In the genomic region with DNA sequence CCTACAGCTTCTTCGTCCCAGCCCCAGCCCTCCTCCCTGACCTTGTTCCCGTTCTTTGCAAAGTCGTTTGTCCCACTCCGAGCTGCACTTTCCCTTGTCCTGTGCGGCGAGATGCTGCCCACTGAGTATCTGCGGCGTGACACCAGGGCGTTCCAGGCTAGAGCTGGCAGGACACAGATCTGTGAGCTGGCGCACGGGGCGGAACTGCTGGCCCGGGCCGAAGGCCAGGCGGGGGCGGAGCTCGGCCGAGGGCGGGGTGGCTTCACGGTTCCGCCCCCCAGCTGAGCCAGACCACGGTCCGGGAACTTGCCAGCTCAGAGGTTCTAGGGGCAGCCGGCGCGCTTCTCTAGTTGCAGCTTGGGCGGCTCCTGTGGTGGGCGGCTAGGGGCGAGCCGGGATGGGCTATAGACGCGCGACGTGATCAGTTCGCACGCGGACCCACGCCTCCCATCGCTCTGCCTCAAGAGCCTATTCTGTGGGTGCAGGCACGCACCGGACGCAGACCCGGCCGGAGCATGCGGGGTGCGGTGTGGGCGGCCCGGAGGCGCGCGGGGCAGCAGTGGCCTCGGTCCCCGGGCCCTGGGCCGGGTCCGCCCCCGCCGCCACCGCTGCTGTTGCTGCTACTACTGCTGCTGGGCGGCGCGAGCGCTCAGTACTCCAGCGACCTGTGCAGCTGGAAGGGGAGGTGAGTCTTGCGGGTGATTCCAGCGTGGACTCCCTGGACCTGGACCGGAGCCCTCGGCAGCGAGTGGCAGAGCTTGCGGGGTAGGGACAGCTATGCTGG, we compare ENCODE assay signal across 8 mouse cellular contexts. TPM values are rescaled to one million over a fixed set of nuclear protein-coding genes. Genes with fewer than 3 reads are reported as not detected.
A peak's percentile ranks its signal among the peaks of the same experiment; 100 is the strongest.
DNase-seq lines count a peak whose midpoint lies in the region; ATAC-seq and TF ChIP-seq lines count a peak whose summit lies in the region.

No protein-coding gene starts in this region.

- H3K4me2 ChIP-seq in hindbrain, postnatal 0 days (ENCODE audit: low read depth, low read length) = peak overlapping the region; percentile 98

- 0 out of 2 replicates have a peak overlapping the region, but pooled peaks have one; percentile 13 for H3K27ac ChIP-seq in cortical plate, adult 2 months (ENCODE audit: insufficient read depth, low read length)
- peak overlapping the region; percentile 72 for H3K27ac ChIP-seq in hindbrain, postnatal 0 days

- peak overlapping the region; percentile 64 for H3K4me3 ChIP-seq in cortical plate, adult 2 months (ENCODE audit: insufficient read depth, low read length)
- peak overlapping the region; percentile 82 for H3K4me3 ChIP-seq in hindbrain, postnatal 0 days (ENCODE audit: low read length)

- no peaks in the 10 kb centered on the region for H3K36me3 ChIP-seq in hindbrain, postnatal 0 days (ENCODE audit: insufficient read depth, low read length)

- no peaks in the 10 kb centered on the region for H3K9me3 ChIP-seq in hindbrain, postnatal 0 days (ENCODE audit: low read length)

- under 1% methylated on average over 67 of the region's 69 CpGs for WGBS in hindbrain, postnatal 0 days

- peak; percentile 30; the same call in 1 of the 2 replicates for TF ChIP-seq POLR2A in cortical plate, adult 2 months (IDR thresholded peaks at IDR 0.05; ENCODE audit: extremely low read depth, insufficient read depth, low read length)

- ATAC-seq in activated CD4-positive, CD25-positive, alpha-beta regulatory T cell, adult 4 months = peak; percentile 11
- peak; percentile 94 for ATAC-seq in hindbrain, postnatal 0 days
- ATAC-seq in megakaryocyte, adult 5-6 weeks (ENCODE audit: poor library complexity, severe bottlenecking) = peak; percentile 77

- H3K9ac ChIP-seq in hindbrain, postnatal 0 days (replicated peaks; ENCODE audit: low read length) = peak overlapping the region; percentile 62

- H3K27me3 ChIP-seq in hindbrain, postnatal 0 days (ENCODE audit: insufficient read depth, low read length) = no peaks in the 10 kb centered on the region

- peaks cover 1% of the 10 kb centered on the region; the same call in 1 of the 2 replicates for H3K4me1 ChIP-seq in cortical plate, adult 2 months (ENCODE audit: control insufficient read depth, insufficient read depth, low read length)
- peaks cover 9% of the 10 kb centered on the region; the same call in 1 of the 2 replicates for H3K4me1 ChIP-seq in hindbrain, postnatal 0 days (ENCODE audit: insufficient read depth, low read length)

- no peak for TF ChIP-seq CTCF in cortical plate, adult 2 months (IDR thresholded peaks at IDR 0.05; ENCODE audit: extremely low read depth, insufficient read depth, low read length)
- no peak for TF ChIP-seq CTCF in hindbrain, postnatal 0 days (IDR thresholded peaks at IDR 0.05; ENCODE audit: low read depth)

- DNase-seq in gastrocnemius, adult 8-10 months (ENCODE audit: low spot score in 2 of 2) = peak; percentile 91 to 92
- peak; percentile 86 for DNase-seq in hindbrain, postnatal 0 days (ENCODE audit: low spot score)
- peak; percentile 65 to 67 for DNase-seq in left cerebral cortex, adult 8-10 months (ENCODE audit: low spot score in 2 of 2)
- peak; percentile 84 for DNase-seq in right cerebral cortex, adult 18-20 months
- DNase-seq in urinary bladder, postnatal 36 days (ENCODE audit: low spot score in 2 of 2) = peak; percentile 95

RNA-seq across cellular contexts. Expression of gene Metrnl, which starts 1.0 kb away (rescaled TPM):
- polyA plus RNA-seq in activated CD4-positive, CD25-positive, alpha-beta regulatory T cell, adult 4 months (2017; shearing (Covaris generic)) = 1 to 10 TPM in 1 of 2 experiments, under 1 TPM in 1; 0.60 to 1.1 TPM
- 11.8 and 13.2 TPM in 2 replicates for polyA plus RNA-seq in cortical plate, adult 2 months (2012; rRNA removed)
- 1 to 10 TPM; 5.1 to 7.8 (median 5.6) TPM for total RNA-seq in gastrocnemius, adult 8-10 months (2022)
- total RNA-seq in hindbrain, postnatal 0 days (2014; rRNA removed) = 24.4 and 33.2 TPM in 2 replicates
- 17.0 and 19.5 TPM in 2 replicates for polyA plus RNA-seq in hindbrain, postnatal 0 days (2015; fragmentation: Nextera tagmentation; extraction: Ambion mirVana)
- 10 to 100 TPM; 11.9 to 13.1 (median 12.9) TPM for total RNA-seq in left cerebral cortex, adult 8-10 months (2022)
- total RNA-seq in megakaryocyte, adult 5-6 weeks (2015) = 32.9 and 40.5 TPM in 2 replicates
- total RNA-seq in megakaryocyte, adult 5-6 weeks (2017) = 16.4 and 20.6 TPM in 2 replicates

RNA-seq across cellular contexts. Expression of gene B3gntl1, which starts 29.4 kb away (rescaled TPM):
- polyA plus RNA-seq in activated CD4-positive, CD25-positive, alpha-beta regulatory T cell, adult 4 months (2017; shearing (Covaris generic)) = 10 to 100 TPM in 1 of 2 experiments, 1 to 10 TPM in 1; 8.4 to 11.3 TPM
- polyA plus RNA-seq in cortical plate, adult 2 months (2012; rRNA removed) = 7.5 and 7.6 TPM in 2 replicates
- total RNA-seq in gastrocnemius, adult 8-10 months (2022) = 1 to 10 TPM; 2.3 to 2.8 (median 2.5) TPM
- total RNA-seq in hindbrain, postnatal 0 days (2014; rRNA removed) = 9.6 and 11.0 TPM in 2 replicates
- 6.0 and 6.2 TPM in 2 replicates for polyA plus RNA-seq in hindbrain, postnatal 0 days (2015; fragmentation: Nextera tagmentation; extraction: Ambion mirVana)
- 1 to 10 TPM; 6.5 to 8.0 (median 7.0) TPM for total RNA-seq in left cerebral cortex, adult 8-10 months (2022)
- 3.6 and 5.8 TPM in 2 replicates for total RNA-seq in megakaryocyte, adult 5-6 weeks (2015)
- 5.2 and 7.8 TPM in 2 replicates for total RNA-seq in megakaryocyte, adult 5-6 weeks (2017)

Comparison
In these comparisons a context has a peak if more than half of its experiments do, and no peak if none do; other contexts are left out.
1. Peak in every context shown above with its lines: DNase-seq, ATAC-seq, H3K4me3 ChIP-seq and H3K27ac ChIP-seq.
2. ATAC-seq: peak in every context shown above with its lines; median percentile 94 in hindbrain, postnatal 0 days; 77 in megakaryocyte, adult 5-6 weeks; 11 in activated CD4-positive, CD25-positive, alpha-beta regulatory T cell, adult 4 months.